Mouse (Mus musculus) CH12.LX (cell line): Measurements from ENCODE around the gene Nek2. TPM values are rescaled to one million over a fixed set of nuclear protein-coding genes. Genes with fewer than 3 reads are reported as not detected.

Source experiments
- DNase-seq: peaks from one replicate; pipeline ENCODE4 v3.0.0-alpha.2; 2013; ENCODE audit errors: extremely low read depth
- H3K27ac ChIP-seq: 2 replicates; pipeline ENCODE4 v1.5.1; 2012; ENCODE audit warnings: low read depth, mild to moderate bottlenecking, control low read depth, moderate library complexity; ENCODE audit not compliant: insufficient read depth
- H3K27me3 ChIP-seq: replicated peaks from 2 replicates; pipeline ENCODE3; 2012; ENCODE audit warnings: inconsistent platforms
- H3K36me3 ChIP-seq, 2 experiments: replicated peaks in 1 of 2; 2 replicates each; pipeline versions ENCODE3 to v1.6.1; 2012; ENCODE audit warnings: inconsistent platforms in 1 of 2, low read length in 1 of 2, mild to moderate bottlenecking in 1 of 2, mixed read lengths in 1 of 2, moderate library complexity in 1 of 2; ENCODE audit not compliant: control insufficient read depth in 1 of 2, insufficient read depth in 1 of 2
- H3K4me1 ChIP-seq, 2 experiments: 2 replicates each; pipeline ENCODE4 v1.6.1; 2012; ENCODE audit warnings: inconsistent platforms in 1 of 2, moderate library complexity in 1 of 2; ENCODE audit not compliant: insufficient read depth in 2 of 2, control insufficient read depth in 1 of 2
- H3K4me2 ChIP-seq: 2 replicates; pipeline ENCODE4 v1.6.1; 2012; ENCODE audit warnings: low read depth, mild to moderate bottlenecking, control low read depth; ENCODE audit not compliant: poor library complexity, insufficient read depth, severe bottlenecking
- H3K4me3 ChIP-seq, 3 experiments: fragments of 150-350 bp in 1 of 3; sonication (generic) in 1 of 3; replicated peaks in 1 of 3; 2 replicates each; pipeline versions ENCODE3 to v1.5.1; 2011 to 2012; ENCODE audit warnings: low read depth in 2 of 3, low read length in 2 of 3, mild to moderate bottlenecking in 2 of 3, moderate library complexity in 2 of 3, control low read depth in 1 of 3, improper control_type of control experiment in 1 of 3, inconsistent platforms in 1 of 3, mixed read lengths in 1 of 3; ENCODE audit not compliant: poor library complexity in 1 of 3
- H3K79me2 ChIP-seq: replicated peaks from 2 replicates; pipeline ENCODE4 v1.6.1; 2012; ENCODE audit warnings: mild to moderate bottlenecking, moderate library complexity; ENCODE audit not compliant: control insufficient read depth, poor library complexity, insufficient read depth, severe bottlenecking; ENCODE audit errors: extremely low read depth
- H3K9ac ChIP-seq: 2 replicates; pipeline ENCODE4 v1.6.1; 2012; ENCODE audit warnings: low read depth, mild to moderate bottlenecking, control low read depth, moderate library complexity; ENCODE audit not compliant: insufficient read depth
- H3K9me3 ChIP-seq: replicated peaks from 2 replicates; pipeline ENCODE3; 2012; ENCODE audit warnings: low read length, inconsistent platforms, mixed read lengths
- BHLHE40 ChIP-seq: IDR thresholded peaks from 2 replicates; pipeline ENCODE4 v1.6.1; 2011; ENCODE audit warnings: mild to moderate bottlenecking, low read depth, low read length, improper control_type of control experiment
- CHD1 ChIP-seq: IDR thresholded peaks from 2 replicates; pipeline ENCODE4 v1.6.1; 2012; ENCODE audit warnings: low read depth, low read length, improper control_type of control experiment, inconsistent platforms
- CTCF ChIP-seq, 2 experiments: IDR thresholded peaks in 1 of 2; conservative IDR thresholded peaks in 1 of 2; 2 replicates each; pipeline ENCODE4 v1.5.1; 2011 to 2012; ENCODE audit warnings: low read depth in 2 of 2, low read length in 2 of 2, improper control_type of control experiment in 1 of 2, inconsistent platforms in 1 of 2, mild to moderate bottlenecking in 1 of 2, moderate library complexity in 1 of 2
- E2F4 ChIP-seq: IDR thresholded peaks from 2 replicates; pipeline ENCODE4 v1.6.1; 2011; ENCODE audit warnings: low read depth, low read length, improper control_type of control experiment; ENCODE audit not compliant: insufficient replicate concordance
- ETS1 ChIP-seq: conservative IDR thresholded peaks from 2 replicates; pipeline ENCODE4 v1.6.1; 2012; ENCODE audit warnings: low read depth, mild to moderate bottlenecking, inconsistent platforms, low read length, improper control_type of control experiment, moderate library complexity
- GABPA ChIP-seq: IDR thresholded peaks from 2 replicates; pipeline ENCODE4 v1.6.1; 2012; ENCODE audit warnings: low read depth, low read length, improper control_type of control experiment, inconsistent platforms; ENCODE audit not compliant: insufficient replicate concordance
- JUN ChIP-seq: IDR thresholded peaks from 2 replicates; pipeline ENCODE4 v1.6.1; 2011; ENCODE audit warnings: low read depth, mild to moderate bottlenecking, low read length, improper control_type of control experiment, moderate library complexity; ENCODE audit not compliant: insufficient read depth
- MAFK ChIP-seq: IDR thresholded peaks from 2 replicates; pipeline ENCODE4 v1.6.1; 2011; ENCODE audit warnings: low read length, improper control_type of control experiment; ENCODE audit not compliant: insufficient replicate concordance
- MAX ChIP-seq: IDR thresholded peaks from 2 replicates; pipeline ENCODE4 v1.6.1; 2011; ENCODE audit warnings: low read length, improper control_type of control experiment
- MYC ChIP-seq: IDR thresholded peaks from 2 replicates; pipeline ENCODE4 v1.6.1; 2011; ENCODE audit warnings: low read depth, mild to moderate bottlenecking, improper control_type of control experiment, low read length
- NELFE ChIP-seq: IDR thresholded peaks from 2 replicates; pipeline ENCODE4 v1.6.1; 2011; ENCODE audit warnings: low read depth, low read length, improper control_type of control experiment
- NRF1 ChIP-seq: IDR thresholded peaks from 2 replicates; pipeline ENCODE4 v1.6.1; 2014; ENCODE audit warnings: low read depth, mild to moderate bottlenecking, inconsistent platforms, low read length, improper control_type of control experiment, moderate library complexity
- POLR2A ChIP-seq: IDR thresholded peaks from 2 replicates; pipeline ENCODE4 v1.6.1; 2011; ENCODE audit warnings: low read depth, mild to moderate bottlenecking, improper control_type of control experiment, low read length
- POLR2AphosphoS2 ChIP-seq: IDR thresholded peaks from 2 replicates; pipeline ENCODE4 v1.6.1; 2011; ENCODE audit warnings: low read depth, low read length, improper control_type of control experiment
- RCOR1 ChIP-seq: conservative IDR thresholded peaks from 2 replicates; pipeline ENCODE4 v1.6.1; 2012; ENCODE audit warnings: low read depth, mild to moderate bottlenecking, inconsistent platforms, low read length, improper control_type of control experiment
- SIN3A ChIP-seq: IDR thresholded peaks from 2 replicates; pipeline ENCODE4 v1.6.1; 2012; ENCODE audit warnings: low read length, improper control_type of control experiment, inconsistent platforms
- TCF12 ChIP-seq: IDR thresholded peaks from 2 replicates; pipeline ENCODE4 v1.6.1; 2014; ENCODE audit warnings: low read depth, mild to moderate bottlenecking, inconsistent platforms, low read length, improper control_type of control experiment
- USF1 ChIP-seq: IDR thresholded peaks from 2 replicates; pipeline ENCODE4 v1.6.1; 2014; ENCODE audit warnings: low read depth, mild to moderate bottlenecking, inconsistent platforms, low read length, improper control_type of control experiment
- ZC3H11A ChIP-seq: IDR thresholded peaks from 2 replicates; pipeline ENCODE4 v1.6.1; 2012; ENCODE audit warnings: low read depth, mild to moderate bottlenecking, inconsistent platforms, low read length, improper control_type of control experiment
- ZNF384 ChIP-seq: IDR thresholded peaks from 2 replicates; pipeline ENCODE4 v1.6.1; 2012; ENCODE audit warnings: low read depth, low read length, improper control_type of control experiment, inconsistent platforms
- dilution Hi-C: fragments of 300-500 bp; cut with MboI; formaldehyde crosslinking; loops from 2 replicates; pipeline ENCODE4 v1.14.3; 2020; ENCODE audit warnings: low sequenced_read_pairs; ENCODE audit not compliant: extremely low pct_unique_long_range_greater_than_20kb, extremely low pct_ligation_motif_present
- in situ Hi-C: fragments of 300-500 bp; cut with MboI; formaldehyde crosslinking; loops from 3 replicates; pipeline ENCODE4 v1.14.3; 2019; ENCODE audit warnings: low sequenced_read_pairs, low pct_ligation_motif_present, low pct_unique_long_range_greater_than_20kb, mixed read lengths
- polyA plus RNA-seq: library from polyadenylated mRNA; unstranded; fragments of >175 nt; gene quantifications from 2 replicates; pipeline ENCODE4 v1.2.1, GENCODE M21; 2012; ENCODE audit warnings: low read depth; ENCODE audit not compliant: insufficient read length
- total RNA-seq, 2 experiments: library from RNA; depleted of rRNA; stranded (reverse); fragments of 300-350 nt in 1 of 2; fragments of >200 nt in 1 of 2; gene quantifications; 2 replicates each; pipeline ENCODE4 v1.2.3; 2012 to 2014

Nek2 gene
- total and polyA plus RNA-seq, 3 experiments, result 41.3 to 68.8 (median 51.2) TPM

DNA sequence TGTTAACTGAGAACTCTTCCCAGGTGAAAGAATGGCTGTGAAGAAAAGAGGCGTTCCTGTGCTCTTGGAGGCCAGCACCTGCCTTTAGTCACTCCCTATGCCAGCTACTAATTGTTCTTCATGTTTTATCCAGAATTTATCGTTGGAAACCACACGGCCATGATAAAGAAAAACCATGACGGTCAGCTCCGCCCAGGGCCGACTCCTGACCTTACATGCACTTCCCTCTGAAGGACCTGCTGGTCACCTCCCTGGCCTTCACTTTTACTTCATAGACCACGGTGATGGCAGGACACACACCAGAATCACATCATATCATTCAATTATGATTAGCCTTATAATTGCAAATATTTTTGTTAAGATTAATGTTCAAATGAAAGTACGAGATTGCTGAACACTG is 46.1 kb upstream of the Nek2 start:
- Histone ChIP-seq H3K36me3 (peaks cover 51 to 91% of the 10 kb centered on the region in 2 experiments), H3K27ac (no peak overlapping the region), H3K4me2 (no peak overlapping the region), H3K4me1 (no peaks in the 10 kb centered on the region), H3K4me3 (no peak overlapping the region), H3K79me2 (no peaks in the 10 kb centered on the region), H3K9ac (no peak overlapping the region), H3K27me3 (no peaks in the 10 kb centered on the region), H3K9me3 (no peaks in the 10 kb centered on the region)
- dilution Hi-C loops, result no loop called here
- no peak for DNase-seq
- no peak for TF ChIP-seq ETS1
- TF ChIP-seq JUN, result no peak
- no peak for TF ChIP-seq CHD1
- no peak for TF ChIP-seq USF1
- no peak for TF ChIP-seq MAX
- no peak for TF ChIP-seq BHLHE40
- TF ChIP-seq RCOR1, result no peak
- TF ChIP-seq ZC3H11A, result no peak
- TF ChIP-seq GABPA, result no peak
- no peak for TF ChIP-seq POLR2A
- TF ChIP-seq NRF1, result no peak
- TF ChIP-seq E2F4, result no peak
- no peak for TF ChIP-seq ZNF384
- TF ChIP-seq NELFE, result no peak
- no peak for TF ChIP-seq MYC
- no peak for TF ChIP-seq TCF12
- no peak for TF ChIP-seq MAFK
- in situ Hi-C loops, result no loop called here

DNA sequence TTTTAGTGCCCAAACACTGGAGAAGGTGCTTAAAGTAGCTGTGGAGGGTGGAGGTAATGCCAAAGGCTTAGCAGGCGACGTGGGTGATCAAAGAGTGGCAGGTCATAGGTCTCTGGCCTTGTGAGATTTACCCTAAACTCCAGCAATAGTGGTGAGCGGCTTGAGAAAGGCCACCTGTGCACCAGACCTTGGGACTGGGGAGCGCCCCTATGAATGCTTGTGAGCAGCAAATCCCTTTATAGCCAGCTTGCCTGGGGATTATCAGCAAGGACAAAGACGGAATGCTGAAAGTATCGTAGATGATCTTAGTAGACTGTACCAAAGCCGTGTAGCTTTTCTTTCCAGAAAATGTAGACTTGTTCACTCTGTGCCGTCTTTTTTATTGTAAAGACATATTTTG is 43.7 kb upstream of the Nek2 start:
- H3K4me1 ChIP-seq, result no peaks in the 10 kb centered on the region
- TF ChIP-seq SIN3A, result no peak
- TF ChIP-seq NELFE, result no peak
- no peak for TF ChIP-seq POLR2AphosphoS2
- no peak for TF ChIP-seq RCOR1
- no peak for TF ChIP-seq CTCF (conservative IDR thresholded peaks at IDR 0.05 in 1 of 2, IDR thresholded peaks at IDR 0.05 in 1 of 2; ENCODE audit: low read depth in 2 of 2, low read length in 2 of 2)
- TF ChIP-seq MAFK, result no peak
- no peaks in the 10 kb centered on the region for H3K9me3 ChIP-seq
- in situ Hi-C loops (no loop called here), dilution Hi-C loops (no loop called here)
- H3K36me3 ChIP-seq, result peaks cover 54 to 85% of the 10 kb centered on the region in 2 experiments
- H3K4me2 ChIP-seq, result no peak overlapping the region
- no peak overlapping the region for H3K27ac ChIP-seq
- H3K4me3 ChIP-seq, result no peak overlapping the region
- no peaks in the 10 kb centered on the region for H3K27me3 ChIP-seq
- H3K9ac ChIP-seq, result no peak overlapping the region
- H3K79me2 ChIP-seq, result no peaks in the 10 kb centered on the region
- DNase-seq, result no peak
